Mouse (Mus musculus) cerebellum, adult 8-10 months (tissue): Measurements from ENCODE around the gene Snw1.

Source experiments
- DNase-seq: peaks from one replicate; pipeline ENCODE4 v3.0.0; 2022

Gene Snw1

GRCm38 (mm10) chr12:87421708-87422507, 50.2 kb downstream of the Snw1 start:
- DNase-seq: no peak

DNA sequence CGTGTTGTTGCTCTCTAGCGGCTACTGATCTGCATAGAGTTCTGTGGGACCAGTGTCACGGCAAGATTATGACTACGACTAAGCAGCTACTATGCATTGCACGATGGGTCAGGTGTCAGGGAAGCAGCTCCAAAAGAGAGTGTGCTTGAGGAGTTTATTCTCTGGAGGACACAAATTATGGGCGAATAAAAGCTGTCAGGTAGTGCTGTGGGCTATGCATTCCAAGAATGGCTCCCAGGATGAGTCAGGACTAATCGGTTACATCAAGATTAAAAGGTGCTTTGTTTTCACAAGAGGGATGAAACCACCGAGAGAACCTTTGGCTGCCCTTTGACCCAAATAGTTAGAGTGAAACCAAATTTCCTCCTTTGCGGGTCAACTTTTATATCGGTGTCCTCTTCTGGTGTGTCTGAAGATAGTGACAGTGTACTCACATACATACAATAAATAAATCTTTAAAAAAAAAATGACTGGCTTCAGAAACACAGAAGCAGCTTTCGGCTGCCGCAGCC, 52.0 kb downstream of the Snw1 start:
- DNase-seq: no peak

GRCm38 (mm10) chr12:87418921-87419320, 53.2 kb downstream of the Snw1 start:
- no peak for DNase-seq

DNA sequence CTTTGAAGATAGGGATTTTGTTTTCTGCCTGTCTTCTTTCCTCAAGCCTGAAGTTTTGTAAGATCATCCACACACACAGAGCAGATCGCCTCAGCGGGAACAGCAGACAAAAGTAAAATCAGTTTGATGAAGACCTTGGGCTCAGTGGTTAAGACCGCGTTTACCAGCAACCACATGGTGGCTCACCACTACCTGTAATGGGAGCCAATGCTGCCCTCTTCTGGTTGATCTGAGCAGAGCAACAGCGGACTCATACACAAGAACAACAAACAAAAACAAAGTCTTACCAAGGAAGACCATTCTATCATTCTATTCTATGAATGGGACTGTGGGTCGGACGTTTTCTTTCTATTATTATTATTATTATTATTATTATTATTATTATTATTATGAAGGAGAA, 55.4 kb downstream of the Snw1 start:
- peak; percentile 27 for DNase-seq

DNA sequence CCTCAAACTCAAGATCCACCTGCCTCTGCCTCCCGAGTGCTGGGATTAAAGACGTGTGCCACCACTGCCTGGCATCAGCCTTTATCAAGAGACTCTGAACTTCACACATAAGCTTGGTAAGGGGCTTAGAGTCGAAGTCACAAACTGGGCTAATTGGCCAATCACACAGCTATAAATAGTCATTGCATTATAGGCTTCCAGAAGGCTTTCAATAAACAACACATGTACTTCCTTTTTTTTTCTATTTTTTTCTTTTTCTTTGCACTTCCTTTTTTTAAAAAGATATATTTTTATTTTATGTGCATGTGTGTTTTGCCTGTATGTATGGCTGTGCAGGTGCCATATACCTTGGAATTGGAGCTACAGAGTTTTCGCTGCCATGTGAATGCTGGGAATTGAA, 56.7 kb downstream of the Snw1 start:
- no peak for DNase-seq

DNA sequence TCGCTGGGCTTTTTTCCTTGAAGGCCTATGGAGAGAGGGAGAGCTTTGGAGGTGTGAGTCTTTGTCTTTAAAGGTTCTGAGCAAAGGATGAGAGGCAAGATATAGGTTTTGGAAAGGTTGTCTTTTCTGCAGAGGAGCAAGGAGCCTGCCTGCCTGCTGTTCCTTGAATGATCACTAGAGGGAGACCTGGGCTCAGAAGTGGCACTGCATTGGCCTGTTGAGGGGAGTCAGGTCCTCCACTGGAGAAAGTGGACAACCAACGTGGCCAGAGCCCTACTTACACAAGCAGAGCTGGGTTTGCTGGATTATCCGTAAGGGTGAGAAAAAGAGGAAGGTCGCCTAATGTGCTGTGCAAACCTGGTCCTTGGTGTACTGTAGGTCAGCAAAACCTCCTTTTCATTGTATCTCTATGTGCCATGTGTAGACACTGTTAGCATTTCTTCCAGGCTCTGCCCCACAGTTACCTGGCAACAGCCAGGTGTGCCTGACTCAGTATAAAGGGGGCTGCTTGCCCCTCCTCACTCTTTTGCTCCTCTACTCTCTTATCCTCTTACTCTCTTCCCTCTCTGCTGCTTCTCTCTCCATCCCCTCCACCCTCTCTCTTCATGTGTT, 58.8 kb downstream of the Snw1 start:
- DNase-seq: peak; percentile 52

- DNase-seq: no peak
These were observed 61.1 kb downstream of the Snw1 start for GRCm38 (mm10) chr12:87410999-87411398.

- DNase-seq: no peak
These were observed 63.0 kb downstream of the Snw1 start for GRCm38 (mm10) chr12:87409123-87409522.

DNA sequence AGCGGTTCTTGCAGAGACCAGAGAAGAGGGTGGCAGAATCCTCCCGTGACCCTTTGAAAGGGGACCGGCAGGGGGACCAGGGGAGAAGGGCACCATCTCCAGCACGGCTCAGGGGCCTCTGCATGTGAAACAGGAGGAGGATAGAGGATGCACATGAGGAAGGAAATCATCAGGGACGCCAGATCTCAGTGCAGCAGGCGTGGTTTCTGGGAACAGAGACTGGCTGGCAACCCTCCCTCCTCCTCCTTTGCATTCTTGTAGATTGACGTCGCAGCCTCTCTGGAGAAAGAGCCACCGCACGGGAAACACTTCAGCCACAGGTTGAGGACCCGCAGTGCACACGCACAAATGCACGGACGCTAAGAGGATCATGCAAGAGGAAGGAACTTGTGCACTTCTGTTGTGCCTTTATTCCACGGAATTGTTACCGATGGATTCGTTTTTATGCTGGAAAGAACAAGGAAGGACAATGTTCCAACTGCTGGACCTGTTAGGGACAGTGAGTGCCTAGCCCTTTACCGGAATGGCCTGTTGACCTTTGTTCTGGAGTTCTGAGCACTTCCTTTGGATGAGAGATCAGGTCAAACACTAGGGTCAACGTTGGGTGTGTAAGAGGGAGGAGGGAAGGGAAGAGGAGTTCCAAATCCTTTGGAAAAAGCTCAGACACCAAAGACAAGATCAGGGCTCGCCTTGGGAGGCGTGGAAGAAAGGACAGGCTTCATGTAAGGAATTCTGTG, 64.0 kb downstream of the Snw1 start:
- no peak for DNase-seq

GRCm38 (mm10) chr12:87405721-87406120, 66.4 kb downstream of the Snw1 start:
- DNase-seq: no peak

DNA sequence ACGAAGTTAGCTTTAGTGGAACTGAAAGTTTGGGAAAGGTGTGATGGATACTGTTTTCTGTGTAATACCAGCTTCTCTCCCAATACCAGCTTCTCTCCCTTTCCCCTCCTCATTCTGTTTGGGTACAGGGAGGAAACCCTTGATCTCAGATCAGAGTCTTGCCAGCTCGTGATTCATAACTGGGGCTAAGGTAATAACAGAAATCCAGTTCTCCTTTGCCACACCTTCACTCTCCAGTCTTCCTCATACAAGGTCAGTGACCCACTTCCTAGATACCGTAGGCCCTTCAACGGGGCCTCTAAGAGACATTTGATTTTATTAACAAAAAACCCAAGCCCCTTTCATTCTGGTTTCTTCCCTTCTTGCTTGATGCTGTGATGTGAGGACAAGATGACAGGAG, 66.9 kb downstream of the Snw1 start:
- DNase-seq: no peak

DNA sequence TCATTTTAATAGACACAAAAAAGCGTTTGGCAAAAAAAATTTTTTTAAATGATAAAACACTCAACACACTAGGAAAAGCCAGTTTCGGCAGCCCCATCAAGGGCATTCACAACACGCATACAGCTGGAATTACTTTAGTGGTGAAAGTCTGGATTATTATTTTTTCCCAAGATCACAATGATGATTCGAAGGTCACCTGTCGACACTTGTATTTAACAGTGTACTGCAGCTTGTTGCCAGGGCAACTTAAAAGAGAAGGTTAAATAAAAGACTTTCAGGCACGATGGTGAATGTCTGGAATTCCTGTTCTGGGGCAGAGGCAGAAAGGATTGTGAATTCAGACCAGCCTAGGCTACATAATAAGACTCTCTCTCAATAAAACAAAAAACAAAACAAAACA, 70.2 kb downstream of the Snw1 start:
- no peak for DNase-seq

- no peak for DNase-seq
These were observed 72.8 kb downstream of the Snw1 start for GRCm38 (mm10) chr12:87399119-87399819.
